Mouse (Mus musculus) Patski (cell line): Measurements from ENCODE around the gene Fat1. TPM values are rescaled to one million over a fixed set of nuclear protein-coding genes. Genes with fewer than 3 reads are reported as not detected.

ENCODE experiments used
- ATAC-seq: fragments of 100-300 bp; one replicate; pipeline ENCODE4 v1.8.0; 2021
- CTCF ChIA-PET: fragments of 350-600 bp; sonication (Branson Sonifier 250); formaldehyde crosslinking; loops from one replicate; lab custom pipeline; 2022; ENCODE audit warnings: inconsistent platforms; lab: Charles Lee
- POLR2A ChIA-PET: fragments of 350-600 bp; sonication (Branson Sonifier 250); formaldehyde crosslinking; loops from one replicate; lab custom pipeline; 2022; ENCODE audit warnings: antibody characterized with exemption, inconsistent platforms; lab: Charles Lee
- DNase-seq: peaks from one replicate; pipeline ENCODE4 v3.0.0-alpha.2; 2011; ENCODE audit warnings: low read depth, low spot score
- H3K27me3 ChIP-seq: fragments of 371-371 bp; one replicate; pipeline ENCODE4 v1.5.1; 2021
- CTCF ChIP-seq: fragments of 100-300 bp; IDR thresholded peaks from one replicate; pipeline ENCODE4 v1.5.1; 2021
- in situ Hi-C: fragments of 300-500 bp; cut with MboI; formaldehyde crosslinking; loops from 3 replicates; pipeline ENCODE4 v1.11.1; 2018; ENCODE audit warnings: low pct_unique_long_range_greater_than_20kb, mixed read lengths
- polyA plus RNA-seq: library from polyadenylated mRNA; unstranded; gene quantifications from one replicate; pipeline ENCODE4 v1.2.3, GENCODE M21; 2021

Gene Fat1
- polyA plus RNA-seq, 1 experiment from 2014 or later: 125 TPM

- CTCF ChIA-PET: interaction anchor here (1.1 to 1.8 kb wide), 3 partner anchors 11 to 22 kb away, joined by 3 to 8 read pairs (median 4); no protein-coding TSS in a partner anchor
- DNase-seq (no peak), ATAC-seq (no peak)
- H3K27me3 ChIP-seq: no peaks in the 10 kb centered on the region
- no peak for TF ChIP-seq CTCF
- in situ Hi-C loops: no loop called here
- POLR2A ChIA-PET: no interaction called here
These were observed 44.0 kb downstream of the Fat1 start for GRCm38 (mm10) chr8:44979245-44979644.

- POLR2A ChIA-PET: no interaction called here
- CTCF ChIA-PET: interaction anchor here (0.8 to 1.8 kb wide), 5 partner anchors 9 to 40 kb away, joined by 3 to 8 read pairs (median 3); no protein-coding TSS in a partner anchor
- DNase-seq: no peak
- no peak for ATAC-seq
- in situ Hi-C loops: no loop called here
- H3K27me3 ChIP-seq: no peaks in the 10 kb centered on the region
- no peak for TF ChIP-seq CTCF
These were observed 44.8 kb downstream of the Fat1 start for GRCm38 (mm10) chr8:44980030-44980429.

- peak; percentile 35 for TF ChIP-seq CTCF
- ATAC-seq (peak; percentile 73), DNase-seq (no peak)
These were observed 50.4 kb downstream of the Fat1 start for GRCm38 (mm10) chr8:44985326-44986288.

GRCm38 (mm10) chr8:44991700-44992487 lies 56.6 kb downstream of the Fat1 start:
- ChIA-PET POLR2A (interaction anchor here (2.8 kb wide), 1 partner anchor 10 kb away, joined by 9 read pairs; no protein-coding TSS in a partner anchor), CTCF (interaction anchor here (0.6 to 3.1 kb wide), 3 partner anchors 10 to 13 kb away, joined by 3 to 10 read pairs (median 8); no protein-coding TSS in a partner anchor)
- DNase-seq (no peak), ATAC-seq (no peak)
- in situ Hi-C loops: loop anchor here (10.0 kb wide), 1 partner anchor 47 kb away; no protein-coding TSS in a partner anchor
- TF ChIP-seq CTCF: no peak
- no peaks in the 10 kb centered on the region for H3K27me3 ChIP-seq

More at GRCm38 (mm10) chr8:44985326-44986288, 50.4 kb downstream of the Fat1 start:
- H3K27me3 ChIP-seq: no peaks in the 10 kb centered on the region
- POLR2A ChIA-PET: interaction anchor here (1.3 kb wide), 1 partner anchor 48 kb away, joined by 5 read pairs; no protein-coding TSS in a partner anchor
- CTCF ChIA-PET: interaction anchor here (0.9 to 1.8 kb wide), 4 partner anchors 9 to 50 kb away, joined by 3 to 4 read pairs (median 3); no protein-coding TSS in a partner anchor
- in situ Hi-C loops: no loop called here

- ChIA-PET CTCF (interaction anchor here (1.2 to 3.1 kb wide), 2 partner anchors 9 to 12 kb away, joined by 3 to 10 read pairs; no protein-coding TSS in a partner anchor), POLR2A (no interaction called here)
- H3K27me3 ChIP-seq: no peaks in the 10 kb centered on the region
- in situ Hi-C loops: loop anchor here (10.0 kb wide), 1 partner anchor 48 kb away; no protein-coding TSS in a partner anchor
- TF ChIP-seq CTCF: no peak
- ATAC-seq (no peak), DNase-seq (no peak)
These were observed 57.4 kb downstream of the Fat1 start for GRCm38 (mm10) chr8:44992664-44993063.

GRCm38 (mm10) chr8:44993376-44993775 lies 58.1 kb downstream of the Fat1 start:
- CTCF ChIA-PET: interaction anchor here (0.9 to 1.4 kb wide), 3 partner anchors 9 to 33 kb away, joined by 3 read pairs; no protein-coding TSS in a partner anchor
- no peak for DNase-seq
- POLR2A ChIA-PET: no interaction called here
- in situ Hi-C loops: loop anchor here (10.0 kb wide), 1 partner anchor 49 kb away; no protein-coding TSS in a partner anchor
- no peaks in the 10 kb centered on the region for H3K27me3 ChIP-seq
- TF ChIP-seq CTCF: no peak
- ATAC-seq: no peak

- DNase-seq (peak; percentile 96), ATAC-seq (peak; percentile 91)
- no peak for TF ChIP-seq CTCF
- in situ Hi-C loops: loop anchor here (10.0 kb wide), 1 partner anchor 52 kb away; no protein-coding TSS in a partner anchor
- ChIA-PET POLR2A (no interaction called here), CTCF (interaction anchor here (0.8 to 3.8 kb wide), 4 partner anchors 8 to 59 kb away, joined by 3 to 17 read pairs (median 4); no protein-coding TSS in a partner anchor)
- H3K27me3 ChIP-seq: no peaks in the 10 kb centered on the region
These were observed 61.2 kb downstream of the Fat1 start for GRCm38 (mm10) chr8:44996493-44996892.

- CTCF ChIA-PET: interaction anchor here (1.4 to 3.8 kb wide), 5 partner anchors 8 to 60 kb away, joined by 3 to 17 read pairs (median 5); no protein-coding TSS in a partner anchor
- no peaks in the 10 kb centered on the region for H3K27me3 ChIP-seq
- in situ Hi-C loops: loop anchor here (10.0 kb wide), 1 partner anchor 53 kb away; no protein-coding TSS in a partner anchor
- DNase-seq (no peak), ATAC-seq (no peak)
- no peak for TF ChIP-seq CTCF
- POLR2A ChIA-PET: no interaction called here
These were observed 62.1 kb downstream of the Fat1 start for GRCm38 (mm10) chr8:44997321-44997720.

GRCm38 (mm10) chr8:44997829-44998228 lies 62.6 kb downstream of the Fat1 start:
- in situ Hi-C loops: loop anchor here (10.0 kb wide), 1 partner anchor 53 kb away; no protein-coding TSS in a partner anchor
- POLR2A ChIA-PET: no interaction called here

More at GRCm38 (mm10) chr8:44997829-44998228, 62.6 kb downstream of the Fat1 start:
- CTCF ChIA-PET: interaction anchor here (1.4 to 3.8 kb wide), 5 partner anchors 8 to 60 kb away, joined by 3 to 17 read pairs (median 5); no protein-coding TSS in a partner anchor
- ATAC-seq: no peak
- no peak for TF ChIP-seq CTCF
- DNase-seq: no peak
- H3K27me3 ChIP-seq: no peaks in the 10 kb centered on the region
